Mouse (Mus musculus) hindbrain, embryonic 13.5 days (tissue): Measurements from ENCODE around the gene Cfap20. TPM values are rescaled to one million over a fixed set of nuclear protein-coding genes. Genes with fewer than 3 reads are reported as not detected.

Experiments used
- ATAC-seq: fragments of 200-750 bp; cut with Nextera tagmentation; 2 replicates; pipeline ENCODE4 v1.8.0; 2017; ENCODE audit warnings: moderate TSS enrichment; ENCODE audit not compliant: low FRiP score
- H3K27ac ChIP-seq: fragments of 300-500 bp; sonication (generic); 2 replicates; pipeline ENCODE4 v1.5.1; 2015; ENCODE audit warnings: inconsistent platforms, mild to moderate bottlenecking, moderate library complexity
- H3K27me3 ChIP-seq: fragments of 300-500 bp; sonication (generic); 2 replicates; pipeline ENCODE4 v1.6.1; 2015; ENCODE audit warnings: mild to moderate bottlenecking, inconsistent platforms
- H3K36me3 ChIP-seq: fragments of 300-500 bp; sonication (generic); 2 replicates; pipeline ENCODE4 v1.6.1; 2015; ENCODE audit warnings: mild to moderate bottlenecking, inconsistent platforms
- H3K4me1 ChIP-seq: fragments of 300-500 bp; sonication (generic); replicated peaks from 2 replicates; pipeline ENCODE4 v1.6.1; 2015; ENCODE audit warnings: inconsistent platforms
- H3K4me2 ChIP-seq: fragments of 300-500 bp; sonication (generic); 2 replicates; pipeline ENCODE4 v1.6.1; 2015; ENCODE audit warnings: inconsistent platforms, mild to moderate bottlenecking, moderate library complexity
- H3K4me3 ChIP-seq: fragments of 300-500 bp; sonication (generic); 2 replicates; pipeline ENCODE4 v1.5.1; 2015; ENCODE audit warnings: mild to moderate bottlenecking, inconsistent platforms
- H3K9ac ChIP-seq: fragments of 300-500 bp; sonication (generic); 2 replicates; pipeline ENCODE4 v1.6.1; 2015; ENCODE audit warnings: mild to moderate bottlenecking, inconsistent platforms
- H3K9me3 ChIP-seq: fragments of 300-500 bp; sonication (generic); 2 replicates; pipeline ENCODE4 v1.6.1; 2016; ENCODE audit warnings: inconsistent platforms
- WGBS: fragments of 180-500 bp; shearing (Covaris S2); methylation state at CpG from one replicate; pipeline ENCODE4 v1.1.7; 2015; 5-methylcytosine and 5-hydroxymethylcytosine counted together
- polyA plus RNA-seq: library from polyadenylated mRNA; unstranded; fragments of >200 nt; fragmentation: Nextera tagmentation; extraction: Ambion mirVana; gene quantifications from 2 replicates; pipeline ENCODE4 v1.2.1, GENCODE M21; 2015

The Cfap20 gene
- polyA plus RNA-seq, 1 experiment from 2014 or later: 134 TPM

- no peaks in the 10 kb centered on the region for H3K27me3 ChIP-seq
- no peak overlapping the region for H3K27ac ChIP-seq
- H3K4me1 ChIP-seq: peaks cover 30% of the 10 kb centered on the region
- no peak overlapping the region for H3K4me2 ChIP-seq
- no peak overlapping the region for H3K9ac ChIP-seq
- H3K36me3 ChIP-seq: no peaks in the 10 kb centered on the region
- H3K9me3 ChIP-seq: no peaks in the 10 kb centered on the region
- H3K4me3 ChIP-seq: no peak overlapping the region
- 94% methylated on average over 3 of the region's 3 CpGs for WGBS
- ATAC-seq: no peak
These were observed 1.3 kb upstream of the Cfap20 start for GRCm38 (mm10) chr8:95435930-95436329.

- 92% methylated on average over 9 of the region's 9 CpGs for WGBS
- H3K27ac ChIP-seq: peak overlapping the region; percentile 95
- ATAC-seq: no peak
- H3K4me1 ChIP-seq: peaks cover 35% of the 10 kb centered on the region
- no peaks in the 10 kb centered on the region for H3K27me3 ChIP-seq
- H3K4me3 ChIP-seq: peak overlapping the region; percentile 85
- H3K9ac ChIP-seq: no peak overlapping the region
- no peaks in the 10 kb centered on the region for H3K9me3 ChIP-seq
- no peaks in the 10 kb centered on the region for H3K36me3 ChIP-seq
- H3K4me2 ChIP-seq: peak overlapping the region; percentile 75
These were observed 802 bp upstream of the Cfap20 start for GRCm38 (mm10) chr8:95435471-95435870.

GRCm38 (mm10) chr8:95434233-95434632, 436 bp downstream of the Cfap20 start:
- peak overlapping the region; percentile 94 for H3K9ac ChIP-seq
- H3K9me3 ChIP-seq: no peaks in the 10 kb centered on the region
- H3K36me3 ChIP-seq: no peaks in the 10 kb centered on the region
- ATAC-seq: peak; percentile 43
- H3K4me3 ChIP-seq: peak overlapping the region; percentile 85
- H3K27me3 ChIP-seq: no peaks in the 10 kb centered on the region
- H3K4me1 ChIP-seq: peaks cover 47% of the 10 kb centered on the region
- H3K27ac ChIP-seq: peak overlapping the region; percentile 95
- peak overlapping the region; percentile 75 for H3K4me2 ChIP-seq
- under 1% methylated on average over 25 of the region's 25 CpGs for WGBS

- peak overlapping the region; percentile 94 for H3K9ac ChIP-seq
- H3K4me1 ChIP-seq: peaks cover 58% of the 10 kb centered on the region
- no peak overlapping the region for H3K27ac ChIP-seq
- no peaks in the 10 kb centered on the region for H3K36me3 ChIP-seq
- no peaks in the 10 kb centered on the region for H3K9me3 ChIP-seq
- H3K4me3 ChIP-seq: peak overlapping the region; percentile 85
- ATAC-seq: no peak
- H3K4me2 ChIP-seq: peak overlapping the region; percentile 75
- WGBS: 63% methylated on average over 4 of the region's 4 CpGs
- no peaks in the 10 kb centered on the region for H3K27me3 ChIP-seq
These were observed 1.5 kb downstream of the Cfap20 start for GRCm38 (mm10) chr8:95433124-95433523.

GRCm38 (mm10) chr8:95432471-95432870, 2.2 kb downstream of the Cfap20 start:
- WGBS: 82% methylated on average over 3 of the region's 3 CpGs
- ATAC-seq: no peak
- no peaks in the 10 kb centered on the region for H3K27me3 ChIP-seq
- no peak overlapping the region for H3K27ac ChIP-seq
- H3K9ac ChIP-seq: peak overlapping the region; percentile 94
- H3K9me3 ChIP-seq: no peaks in the 10 kb centered on the region
- H3K4me2 ChIP-seq: peak overlapping the region; percentile 75
- H3K4me1 ChIP-seq: peaks cover 65% of the 10 kb centered on the region
- H3K36me3 ChIP-seq: no peaks in the 10 kb centered on the region
- H3K4me3 ChIP-seq: peak overlapping the region; percentile 85

- peak overlapping the region; percentile 40 for H3K4me2 ChIP-seq
- no peaks in the 10 kb centered on the region for H3K27me3 ChIP-seq
- 0% methylated on average over 3 of the region's 3 CpGs for WGBS
- no peaks in the 10 kb centered on the region for H3K36me3 ChIP-seq
- H3K9ac ChIP-seq: peak overlapping the region; percentile 53
- no peaks in the 10 kb centered on the region for H3K9me3 ChIP-seq
- peak overlapping the region; percentile 77 for H3K27ac ChIP-seq
- H3K4me1 ChIP-seq: peaks cover 83% of the 10 kb centered on the region
- peak; percentile 49 for ATAC-seq
- H3K4me3 ChIP-seq: peak overlapping the region; percentile 8; the same call in 1 of the 2 replicates
These were observed 4.7 kb downstream of the Cfap20 start for GRCm38 (mm10) chr8:95429945-95430344.

GRCm38 (mm10) chr8:95427594-95428535, 6.8 kb downstream of the Cfap20 start:
- Histone ChIP-seq H3K4me1 (peaks cover 71% of the 10 kb centered on the region), H3K27ac (peak overlapping the region; percentile 77), H3K4me3 (no peak overlapping the region), H3K36me3 (peaks cover 9% of the 10 kb centered on the region), H3K27me3 (no peaks in the 10 kb centered on the region), H3K9me3 (no peaks in the 10 kb centered on the region), H3K4me2 (peak overlapping the region; percentile 17; the same call in 1 of the 2 replicates), H3K9ac (peak overlapping the region; percentile 36; the same call in 1 of the 2 replicates)
- ATAC-seq: peak; percentile 26; the same call in 1 of the 2 replicates
- 40% methylated on average over 12 of the region's 12 CpGs for WGBS

GRCm38 (mm10) chr8:95426781-95427281, 7.8 kb downstream of the Cfap20 start:
- Histone ChIP-seq H3K4me3 (no peak overlapping the region), H3K36me3 (peaks cover 19% of the 10 kb centered on the region), H3K27ac (peak overlapping the region; percentile 77), H3K4me1 (peaks cover 61% of the 10 kb centered on the region), H3K4me2 (0 out of 2 replicates have a peak overlapping the region, but pooled peaks have one; percentile 11), H3K9ac (no peak overlapping the region), H3K9me3 (no peaks in the 10 kb centered on the region), H3K27me3 (no peaks in the 10 kb centered on the region)
- ATAC-seq: peak; percentile 67
- WGBS: 50% methylated on average over 2 of the region's 2 CpGs

- Histone ChIP-seq H3K9ac (no peak overlapping the region), H3K9me3 (no peaks in the 10 kb centered on the region), H3K36me3 (peaks cover 40% of the 10 kb centered on the region), H3K27ac (no peak overlapping the region), H3K4me2 (no peak overlapping the region), H3K4me1 (peaks cover 40% of the 10 kb centered on the region), H3K4me3 (no peak overlapping the region), H3K27me3 (no peaks in the 10 kb centered on the region)
- 93% methylated on average over 7 of the region's 7 CpGs for WGBS
- ATAC-seq: no peak
These were observed 10.0 kb downstream of the Cfap20 start for GRCm38 (mm10) chr8:95424682-95425081.

- 93% methylated on average over 14 of the region's 14 CpGs for WGBS
These were observed 12.4 kb downstream of the Cfap20 start for GRCm38 (mm10) chr8:95422193-95422810.

GRCm38 (mm10) chr8:95411309-95411972, 23.2 kb downstream of the Cfap20 start:
- H3K9me3 ChIP-seq: no peaks in the 10 kb centered on the region
- no peak overlapping the region for H3K4me3 ChIP-seq
- H3K27ac ChIP-seq: no peak overlapping the region
- 0 out of 2 replicates have a peak overlapping the region, but pooled peaks have one; percentile 3 for H3K9ac ChIP-seq
- H3K27me3 ChIP-seq: no peaks in the 10 kb centered on the region
- no peaks in the 10 kb centered on the region for H3K36me3 ChIP-seq
- no peak for ATAC-seq
- peaks cover 7% of the 10 kb centered on the region for H3K4me1 ChIP-seq
- no peak overlapping the region for H3K4me2 ChIP-seq
- 50% methylated on average over 10 of the region's 10 CpGs for WGBS

More at GRCm38 (mm10) chr8:95422193-95422810, 12.4 kb downstream of the Cfap20 start:
- no peak for ATAC-seq
- Histone ChIP-seq H3K27ac (no peak overlapping the region), H3K36me3 (peaks cover 52% of the 10 kb centered on the region), H3K4me3 (no peak overlapping the region), H3K9ac (no peak overlapping the region), H3K4me1 (peaks cover 17% of the 10 kb centered on the region), H3K4me2 (no peak overlapping the region), H3K27me3 (no peaks in the 10 kb centered on the region), H3K9me3 (no peaks in the 10 kb centered on the region)

- no peak overlapping the region for H3K4me3 ChIP-seq
- H3K27ac ChIP-seq: no peak overlapping the region
- no peaks in the 10 kb centered on the region for H3K9me3 ChIP-seq
- H3K4me2 ChIP-seq: no peak overlapping the region
- WGBS: 81% methylated on average over 5 of the region's 5 CpGs
- no peaks in the 10 kb centered on the region for H3K27me3 ChIP-seq
- no peak overlapping the region for H3K9ac ChIP-seq
- H3K4me1 ChIP-seq: peaks cover 7% of the 10 kb centered on the region
- H3K36me3 ChIP-seq: no peaks in the 10 kb centered on the region
- no peak for ATAC-seq
These were observed 25.2 kb downstream of the Cfap20 start for GRCm38 (mm10) chr8:95409518-95409917.
